Mouse (Mus musculus): Measurements from ENCODE around the gene Galnt12.
"Not testable (repeated sequence)": the region's sequence is repeated elsewhere in the genome, so short reads cannot be mapped to it uniquely, and the experiment has no call there.

The Galnt12 gene

GRCm38 (mm10) chr4:47091493-47092386, at the start of gene Galnt12:
Gene Galnt12 (plus strand): TSS chr4:47091909.
- DNase-seq (ENCODE audit: low spot score) = peak; percentile 55

- DNase-seq (ENCODE audit: low spot score) = no peak
Measured at GRCm38 (mm10) chr4:47043866-47044265, 47.8 kb upstream of the Galnt12 start.

GRCm38 (mm10) chr4:47046974-47047373, 44.7 kb upstream of the Galnt12 start:
- peak; percentile 53 for DNase-seq (ENCODE audit: low spot score)

GRCm38 (mm10) chr4:47047765-47048164, 43.9 kb upstream of the Galnt12 start:
- no peak for DNase-seq (ENCODE audit: low spot score)

- DNase-seq (ENCODE audit: low spot score) = no peak
Measured at GRCm38 (mm10) chr4:47049216-47049615, 42.5 kb upstream of the Galnt12 start.

- peak; percentile 93 for DNase-seq (ENCODE audit: low spot score)
Measured at GRCm38 (mm10) chr4:47050167-47050566, 41.5 kb upstream of the Galnt12 start.

- no peak for DNase-seq (ENCODE audit: low spot score)
Measured at GRCm38 (mm10) chr4:47050642-47051381, 40.9 kb upstream of the Galnt12 start.

- DNase-seq (ENCODE audit: low spot score) = no peak
Measured at GRCm38 (mm10) chr4:47051905-47052304, 39.8 kb upstream of the Galnt12 start.

- not testable (repeated sequence) for DNase-seq (ENCODE audit: low spot score)
Measured at GRCm38 (mm10) chr4:47055170-47055569, 36.5 kb upstream of the Galnt12 start.

GRCm38 (mm10) chr4:47055570-47056080, 36.1 kb upstream of the Galnt12 start:
- DNase-seq (ENCODE audit: low spot score) = no peak

- peak; percentile 81 for DNase-seq (ENCODE audit: low spot score)
Measured at GRCm38 (mm10) chr4:47056791-47057509, 34.8 kb upstream of the Galnt12 start, which contains the start of gene Anks6. Gene Anks6 (minus strand): TSS chr4:47057427.

GRCm38 (mm10) chr4:47057510-47058325, 34.0 kb upstream of the Galnt12 start:
- no peak for DNase-seq (ENCODE audit: low spot score)

- DNase-seq (ENCODE audit: low spot score) = no peak
Measured at GRCm38 (mm10) chr4:47060900-47061299, 30.8 kb upstream of the Galnt12 start.

- no peak for DNase-seq (ENCODE audit: low spot score)
Measured at GRCm38 (mm10) chr4:47075054-47075453, 16.7 kb upstream of the Galnt12 start.

GRCm38 (mm10) chr4:47079997-47080646, 11.6 kb upstream of the Galnt12 start:
- no peak for DNase-seq (ENCODE audit: low spot score)

- DNase-seq (ENCODE audit: low spot score) = no peak
Measured at GRCm38 (mm10) chr4:47080647-47081010, 11.1 kb upstream of the Galnt12 start.

GRCm38 (mm10) chr4:47083824-47084223, 7.9 kb upstream of the Galnt12 start:
- DNase-seq (ENCODE audit: low spot score) = no peak

GRCm38 (mm10) chr4:47088671-47089070, 3.0 kb upstream of the Galnt12 start:
- DNase-seq (ENCODE audit: low spot score) = no peak

- DNase-seq (ENCODE audit: low spot score) = peak; percentile 57
Measured at GRCm38 (mm10) chr4:47092387-47093021, 795 bp downstream of the Galnt12 start.

GRCm38 (mm10) chr4:47093161-47093560, 1.5 kb downstream of the Galnt12 start:
- DNase-seq (ENCODE audit: low spot score) = peak; percentile 20
